Mouse (Mus musculus) hindlimb bud, embryonic 11.5 days (tissue): ENCODE results near the gene Hltf.

ENCODE experiments used
- DNase-seq: peaks from one replicate; pipeline ENCODE4 v3.0.0-alpha.2; 2012; ENCODE audit warnings: low read depth, low spot score; ENCODE audit errors: extremely low spot score

Hltf gene

GRCm38 (mm10) chr3:20144401-20144800 lies 86.8 kb downstream of the Hltf start:
- no peak for DNase-seq

DNA sequence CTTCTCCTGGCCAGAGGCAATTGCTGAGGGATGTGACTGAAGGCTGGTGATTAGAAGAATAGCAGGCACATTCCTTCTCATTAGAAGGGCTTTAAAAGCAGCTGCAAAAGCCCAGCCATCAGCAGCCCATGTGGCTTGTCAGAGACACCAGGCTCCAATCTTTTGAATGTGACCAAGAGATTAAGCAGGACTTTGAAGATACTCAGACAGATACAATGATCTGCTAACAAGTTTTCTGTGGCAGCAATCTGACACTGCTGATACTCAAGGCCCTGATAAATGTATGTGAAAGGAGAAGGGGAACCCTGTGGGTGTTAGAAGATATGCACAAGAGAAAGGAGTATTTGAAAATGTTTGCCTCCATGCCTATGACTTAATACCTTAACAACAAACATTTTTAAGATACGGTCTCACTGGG lies 88.1 kb downstream of the Hltf start:
- DNase-seq: no peak

DNA sequence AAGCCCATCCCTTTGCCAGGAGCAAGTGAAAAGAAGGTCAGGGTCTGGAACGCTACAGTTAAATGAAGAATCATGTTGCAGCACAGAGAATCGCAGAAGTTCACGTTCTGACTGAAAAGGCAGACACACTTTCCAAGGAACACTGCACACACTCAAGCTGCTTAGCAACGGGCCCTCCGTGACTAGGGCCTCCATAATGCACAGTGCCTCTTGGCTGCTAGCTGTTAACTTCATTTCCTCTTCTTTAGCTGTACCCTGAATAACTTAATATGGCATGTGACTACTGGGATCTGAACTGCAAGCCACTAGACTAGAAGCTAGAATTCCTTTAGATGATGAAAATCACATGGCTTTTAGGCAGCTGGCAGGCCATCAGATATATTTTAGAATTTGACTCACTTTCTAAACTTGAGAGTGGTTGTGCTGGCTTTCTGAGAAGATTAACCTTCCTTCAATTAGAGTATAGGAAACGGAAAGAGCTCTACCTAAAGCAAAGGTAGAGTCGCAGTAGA lies 89.3 kb downstream of the Hltf start:
- no peak for DNase-seq

GRCm38 (mm10) chr3:20147647-20148046 lies 90.0 kb downstream of the Hltf start:
- no peak for DNase-seq

DNA sequence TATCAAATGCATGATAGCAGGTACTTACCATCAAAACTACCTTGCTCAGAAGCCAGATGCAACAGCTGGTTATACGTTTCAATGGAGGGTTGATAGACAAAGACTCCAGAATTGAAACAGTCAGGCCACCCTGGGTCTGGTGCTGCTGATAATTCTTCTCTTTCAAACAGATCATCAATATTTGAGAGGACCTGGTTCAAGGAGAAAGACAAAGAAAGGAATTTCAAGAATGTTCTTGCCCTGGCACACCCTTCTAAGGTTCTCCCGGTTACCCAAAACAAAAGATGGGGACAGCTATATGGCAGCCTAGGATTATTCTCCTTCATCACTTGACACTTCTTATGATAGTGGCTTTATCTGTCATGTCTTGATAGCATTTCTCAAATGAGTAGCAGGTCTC lies 92.9 kb downstream of the Hltf start:
- no peak for DNase-seq

GRCm38 (mm10) chr3:20151651-20152050 lies 94.0 kb downstream of the Hltf start:
- DNase-seq: no peak

- DNase-seq: no peak
These were observed 97.1 kb downstream of the Hltf start, which contains the start of gene Gyg for GRCm38 (mm10) chr3:20154531-20155367. Gene Gyg, minus strand, starts transcription at chr3:20155317.

DNA sequence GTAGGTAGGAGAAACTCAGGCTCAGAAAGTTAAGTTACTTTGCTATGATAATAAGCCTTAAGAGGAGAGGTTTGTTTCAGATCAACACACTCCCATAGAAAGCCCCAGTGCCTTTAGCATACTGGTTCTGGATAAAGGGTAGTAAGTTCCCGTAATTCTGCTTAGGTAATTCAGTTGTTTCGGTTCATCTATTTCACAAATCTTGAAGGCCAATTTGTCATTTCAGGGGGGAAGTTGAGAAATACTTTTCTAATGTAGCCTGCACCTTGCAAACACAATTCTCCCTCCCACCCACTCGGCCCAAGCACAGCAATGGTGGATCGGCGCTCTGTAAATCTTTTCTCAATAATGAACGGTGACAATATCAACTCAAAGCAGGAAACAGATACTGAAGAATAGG lies 97.9 kb downstream of the Hltf start:
- no peak for DNase-seq

- DNase-seq: no peak
These were observed 109.9 kb downstream of the Hltf start for GRCm38 (mm10) chr3:20167487-20167886.
